Comparison of ENCODE assay signal across 10 mouse cellular contexts in genomic region chr7:48938190-48938589, GRCm38 (mm10). TPM values are rescaled to one million over a fixed set of nuclear protein-coding genes. Genes with fewer than 3 reads are reported as not detected.
DNase-seq lines count a peak whose midpoint lies in the region; ATAC-seq lines count a peak whose summit lies in the region.
"Had no signal": no experiment of that assay in that cellular context is flagged by ENCODE, and none has a peak within 500 bp of the region (broad histone marks: within the 10 kb centered on the region; RNA-seq: fewer than 3 reads in every experiment).

No protein-coding gene starts in this region.

- H3K27ac ChIP-seq in neural tube, embryonic 11.5 days (ENCODE audit: low read depth, low read length), result no peak overlapping the region
- no peak overlapping the region for H3K27ac ChIP-seq in midbrain, embryonic 15.5 days
- no peak overlapping the region for H3K27ac ChIP-seq in forebrain, embryonic 16.5 days (ENCODE audit: low read length)
- H3K27ac ChIP-seq: lung, embryonic 15.5 days had no signal

- no peaks in the 10 kb centered on the region for H3K36me3 ChIP-seq in neural tube, embryonic 11.5 days (ENCODE audit: control insufficient read depth, insufficient read depth, low read length)
- no peaks in the 10 kb centered on the region for H3K36me3 ChIP-seq in midbrain, embryonic 15.5 days (replicated peaks)
- no peaks in the 10 kb centered on the region for H3K36me3 ChIP-seq in forebrain, embryonic 16.5 days (ENCODE audit: control insufficient read depth, insufficient read depth)
- H3K36me3 ChIP-seq: G1E; lung, embryonic 15.5 days had no signal

- peak; percentile 41 for DNase-seq in embryo, embryonic 10 days (ENCODE audit: low spot score)
- no peak for DNase-seq in embryo, embryonic 9.5 days (ENCODE audit: extremely low spot score)
- peak; percentile 32 for DNase-seq in neural tube, embryonic 11.5 days (ENCODE audit: low spot score)
- no peak for DNase-seq in neural tube, embryonic 10.5 days (ENCODE audit: extremely low spot score, low spot score)
- DNase-seq in retina, embryonic 14.5 days (ENCODE audit: low spot score), result peak; percentile 76

- no peak for ATAC-seq in neural tube, embryonic 11.5 days (ENCODE audit: insufficient read depth, low FRiP score, low TSS enrichment)
- ATAC-seq in granulocyte monocyte progenitor cell, adult 5-6 weeks (replicated peaks; ENCODE audit: poor library complexity, severe bottlenecking), result peak; percentile 65
- ATAC-seq in midbrain, embryonic 15.5 days (replicated peaks), result no peak
- no peak for ATAC-seq in forebrain, embryonic 16.5 days

- no peak overlapping the region for H3K9ac ChIP-seq in neural tube, embryonic 11.5 days (ENCODE audit: low read length)
- no peak overlapping the region for H3K9ac ChIP-seq in midbrain, embryonic 15.5 days
- H3K9ac ChIP-seq in forebrain, embryonic 16.5 days (replicated peaks; ENCODE audit: low read depth, low read length), result no peak overlapping the region
- H3K9ac ChIP-seq: lung, embryonic 15.5 days had no signal

- H3K27me3 ChIP-seq in neural tube, embryonic 11.5 days (ENCODE audit: control insufficient read depth, insufficient read depth, low read length), result no peaks in the 10 kb centered on the region
- no peaks in the 10 kb centered on the region for H3K27me3 ChIP-seq in midbrain, embryonic 15.5 days (replicated peaks)
- peaks cover 6% of the 10 kb centered on the region for H3K27me3 ChIP-seq in forebrain, embryonic 16.5 days (replicated peaks; ENCODE audit: control insufficient read depth, insufficient read depth, low read length)
- H3K27me3 ChIP-seq: lung, embryonic 15.5 days had no signal

- H3K4me1 ChIP-seq in neural tube, embryonic 11.5 days (ENCODE audit: control insufficient read depth, insufficient read depth, low read length), result no peaks in the 10 kb centered on the region
- no peaks in the 10 kb centered on the region for H3K4me1 ChIP-seq in midbrain, embryonic 15.5 days
- no peaks in the 10 kb centered on the region for H3K4me1 ChIP-seq in forebrain, embryonic 16.5 days (replicated peaks; ENCODE audit: control insufficient read depth, insufficient read depth, low read length)
- H3K4me1 ChIP-seq: lung, embryonic 15.5 days had no signal

- H3K9me3 ChIP-seq in neural tube, embryonic 11.5 days (ENCODE audit: control insufficient read depth, low read length), result no peaks in the 10 kb centered on the region
- H3K9me3 ChIP-seq in midbrain, embryonic 15.5 days, result no peaks in the 10 kb centered on the region
- H3K9me3 ChIP-seq in forebrain, embryonic 16.5 days (ENCODE audit: control insufficient read depth, low read length), result no peaks in the 10 kb centered on the region
- H3K9me3 ChIP-seq: lung, embryonic 15.5 days had no signal

- H3K4me2 ChIP-seq in neural tube, embryonic 11.5 days (ENCODE audit: low read depth), result no peak overlapping the region
- H3K4me2 ChIP-seq in midbrain, embryonic 15.5 days, result no peak overlapping the region
- no peak overlapping the region for H3K4me2 ChIP-seq in forebrain, embryonic 16.5 days (ENCODE audit: low read length)
- H3K4me2 ChIP-seq: lung, embryonic 15.5 days had no signal

- no peak overlapping the region for H3K4me3 ChIP-seq in neural tube, embryonic 11.5 days (ENCODE audit: low read depth, low read length)
- no peak overlapping the region for H3K4me3 ChIP-seq in midbrain, embryonic 15.5 days
- no peak overlapping the region for H3K4me3 ChIP-seq in forebrain, embryonic 16.5 days (replicated peaks; ENCODE audit: low read length)
- H3K4me3 ChIP-seq: lung, embryonic 15.5 days had no signal

- WGBS in neural tube, embryonic 11.5 days, result 36% methylated on average over 4 of the region's 4 CpGs
- WGBS in midbrain, embryonic 15.5 days, result 44% methylated on average over 4 of the region's 4 CpGs
- 37% methylated on average over 4 of the region's 4 CpGs for WGBS in forebrain, embryonic 16.5 days

RNA-seq across cellular contexts. Expression of gene Nav2, which starts 29.7 kb away (rescaled TPM):
- 15.9 and 19.2 TPM in 2 replicates for polyA plus RNA-seq in neural tube, embryonic 11.5 days (2014; fragmentation: Nextera tagmentation; extraction: Ambion mirVana)
- 31.9 and 38.7 TPM in 2 replicates for total RNA-seq in granulocyte monocyte progenitor cell, adult 5-6 weeks (2014; fragmentation: Nextera tagmentation)
- total RNA-seq in granulocyte monocyte progenitor cell, adult 5-6 weeks (2017), result 18.2 and 26.1 TPM in 2 replicates
- polyA plus RNA-seq in midbrain, embryonic 15.5 days (2015; fragmentation: Nextera tagmentation; extraction: Ambion mirVana), result 22.8 and 26.2 TPM in 2 replicates
- 22.0 and 35.2 TPM in 2 replicates for polyA plus RNA-seq in forebrain, embryonic 16.5 days (2015; fragmentation: Nextera tagmentation; extraction: Ambion mirVana)
- polyA plus RNA-seq: G1E had no signal

RNA-seq across cellular contexts. Expression of gene E2f8, which starts 56.8 kb away (rescaled TPM):
- 16.2 and 16.5 TPM in 2 replicates for polyA plus RNA-seq in neural tube, embryonic 11.5 days (2014; fragmentation: Nextera tagmentation; extraction: Ambion mirVana)
- total RNA-seq in granulocyte monocyte progenitor cell, adult 5-6 weeks (2014; fragmentation: Nextera tagmentation), result 92.7 and 99.0 TPM in 2 replicates
- 29.6 and 41.6 TPM in 2 replicates for total RNA-seq in granulocyte monocyte progenitor cell, adult 5-6 weeks (2017)
- 2.3 and 2.5 TPM in 2 replicates for polyA plus RNA-seq in midbrain, embryonic 15.5 days (2015; fragmentation: Nextera tagmentation; extraction: Ambion mirVana)
- 4.8 and 5.7 TPM in 2 replicates for polyA plus RNA-seq in forebrain, embryonic 16.5 days (2015; fragmentation: Nextera tagmentation; extraction: Ambion mirVana)

Comparison
In these comparisons a context has a peak if more than half of its experiments do, and no peak if none do; other contexts are left out.
1. DNase-seq: peak in embryo, embryonic 10 days (single experiment), neural tube, embryonic 11.5 days (single experiment) and retina, embryonic 14.5 days (single experiment); none in embryo, embryonic 9.5 days (single experiment) and neural tube, embryonic 10.5 days (single experiment).